Mouse (Mus musculus) MEL (cell line): ENCODE data around the gene Gdf5. TPM values are rescaled to one million over a fixed set of nuclear protein-coding genes. Genes with fewer than 3 reads are reported as not detected.

Source experiments
- DNase-seq: peaks from one replicate; pipeline ENCODE4 v3.0.0; 2011; ENCODE audit warnings: low read depth, low spot score
- H3K27ac ChIP-seq: 2 replicates; pipeline ENCODE4 v1.5.1; 2012; ENCODE audit warnings: low read depth, mild to moderate bottlenecking, control low read depth, low read length, moderate library complexity; ENCODE audit not compliant: control insufficient read depth
- H3K27me3 ChIP-seq, 2 experiments: fragments of 150-350 bp in 1 of 2; sonication (generic) in 1 of 2; 2 replicates each; pipeline ENCODE4 v1.6.1; 2012; ENCODE audit warnings: low read length in 2 of 2, mild to moderate bottlenecking in 2 of 2, improper control_type of control experiment in 1 of 2, moderate library complexity in 1 of 2; ENCODE audit not compliant: insufficient read depth in 2 of 2, control insufficient read depth in 1 of 2
- H3K36me3 ChIP-seq, 2 experiments: 2 replicates each; pipeline ENCODE4 v1.6.1; 2012 to 2014; ENCODE audit warnings: low read length in 2 of 2, improper control_type of control experiment in 1 of 2, inconsistent platforms in 1 of 2, mild to moderate bottlenecking in 1 of 2; ENCODE audit not compliant: insufficient read depth in 2 of 2, control insufficient read depth in 1 of 2
- H3K4me1 ChIP-seq, 2 experiments: fragments of 150-350 bp in 1 of 2; sonication (generic) in 1 of 2; 2 replicates each; pipeline ENCODE4 v1.6.1; 2012; ENCODE audit warnings: low read length in 2 of 2, improper control_type of control experiment in 1 of 2, mild to moderate bottlenecking in 1 of 2; ENCODE audit not compliant: insufficient read depth in 2 of 2, control insufficient read depth in 1 of 2
- H3K4me3 ChIP-seq, 2 experiments: fragments of 150-350 bp in 1 of 2; sonication (generic) in 1 of 2; 2 replicates each; pipeline ENCODE4 v1.5.1; 2012; ENCODE audit warnings: low read depth in 2 of 2, low read length in 2 of 2, mild to moderate bottlenecking in 2 of 2, moderate library complexity in 2 of 2, control low read depth in 1 of 2, improper control_type of control experiment in 1 of 2; ENCODE audit not compliant: control insufficient read depth in 1 of 2, insufficient read depth in 1 of 2
- H3K79me2 ChIP-seq: 2 replicates; pipeline ENCODE4 v1.6.1; 2012; ENCODE audit warnings: mild to moderate bottlenecking, low read length, moderate library complexity; ENCODE audit not compliant: control insufficient read depth, poor library complexity, insufficient read depth
- H3K9ac ChIP-seq: 2 replicates; pipeline ENCODE4 v1.6.1; 2012; ENCODE audit warnings: low read depth, mild to moderate bottlenecking, control low read depth, low read length, moderate library complexity; ENCODE audit not compliant: control insufficient read depth, poor library complexity, severe bottlenecking
- H3K9me3 ChIP-seq: fragments of 150-350 bp; sonication (generic); replicated peaks from 2 replicates; pipeline ENCODE4 v1.6.1; 2012; ENCODE audit warnings: mild to moderate bottlenecking, low read length, improper control_type of control experiment, moderate library complexity; ENCODE audit not compliant: insufficient read depth
- BHLHE40 ChIP-seq: IDR thresholded peaks from 2 replicates; pipeline ENCODE4 v1.6.1; 2012; ENCODE audit warnings: low read depth, mild to moderate bottlenecking, inconsistent platforms, low read length, improper control_type of control experiment, borderline replicate concordance
- CHD1 ChIP-seq: IDR thresholded peaks from 2 replicates; pipeline ENCODE4 v1.6.1; 2012; ENCODE audit warnings: low read depth, mild to moderate bottlenecking, inconsistent platforms, low read length, improper control_type of control experiment
- CHD2 ChIP-seq: IDR thresholded peaks from 2 replicates; pipeline ENCODE4 v1.6.1; 2011; ENCODE audit warnings: low read length, improper control_type of control experiment
- CTCF ChIP-seq, 3 experiments: IDR thresholded peaks in 2 of 3; conservative IDR thresholded peaks in 1 of 3; 2 replicates each; pipeline ENCODE4 v1.5.1; 2011 to 2012; ENCODE audit warnings: low read length in 3 of 3, low read depth in 2 of 3, mild to moderate bottlenecking in 2 of 3, improper control_type of control experiment in 1 of 3, inconsistent platforms in 1 of 3, mixed read lengths in 1 of 3, moderate library complexity in 1 of 3; ENCODE audit not compliant: control insufficient read depth in 1 of 3, insufficient read depth in 1 of 3, poor library complexity in 1 of 3, severe bottlenecking in 1 of 3
- EP300 ChIP-seq, 2 experiments: IDR thresholded peaks; 2 replicates each; pipeline ENCODE4 v1.6.1; 2011; ENCODE audit warnings: improper control_type of control experiment in 2 of 2, low read length in 2 of 2, low read depth in 1 of 2, mild to moderate bottlenecking in 1 of 2
- ETS1 ChIP-seq: IDR thresholded peaks from 2 replicates; pipeline ENCODE4 v1.6.1; 2012; ENCODE audit warnings: low read depth, mild to moderate bottlenecking, inconsistent platforms, low read length, improper control_type of control experiment, moderate library complexity
- GABPA ChIP-seq: IDR thresholded peaks from 2 replicates; pipeline ENCODE4 v1.6.1; 2012; ENCODE audit warnings: low read depth, mild to moderate bottlenecking, inconsistent platforms, low read length, improper control_type of control experiment, moderate library complexity
- GATA1 ChIP-seq: IDR thresholded peaks from 2 replicates; pipeline ENCODE4 v1.6.1; 2011; ENCODE audit warnings: low read depth, low read length, improper control_type of control experiment
- HCFC1 ChIP-seq: IDR thresholded peaks from 2 replicates; pipeline ENCODE4 v1.6.1; 2012; ENCODE audit warnings: low read depth, mild to moderate bottlenecking, inconsistent platforms, low read length, improper control_type of control experiment, moderate library complexity
- JUND ChIP-seq: IDR thresholded peaks from 2 replicates; pipeline ENCODE4 v1.6.1; 2011; ENCODE audit warnings: low read depth, mild to moderate bottlenecking, improper control_type of control experiment, low read length
- KAT2A ChIP-seq: conservative IDR thresholded peaks from 2 replicates; pipeline ENCODE4 v1.6.1; 2012; ENCODE audit warnings: low read depth, low read length, improper control_type of control experiment, inconsistent platforms
- MAFK ChIP-seq: IDR thresholded peaks from 2 replicates; pipeline ENCODE4 v1.6.1; 2011; ENCODE audit warnings: low read depth, mild to moderate bottlenecking, low read length, improper control_type of control experiment, borderline replicate concordance
- MAX ChIP-seq: IDR thresholded peaks from 2 replicates; pipeline ENCODE4 v1.6.1; 2011; ENCODE audit warnings: low read length, improper control_type of control experiment
- MAZ ChIP-seq: IDR thresholded peaks from 2 replicates; pipeline ENCODE4 v1.6.1; 2012; ENCODE audit warnings: low read depth, mild to moderate bottlenecking, inconsistent platforms, low read length, improper control_type of control experiment
- MXI1 ChIP-seq: IDR thresholded peaks from 2 replicates; pipeline ENCODE4 v1.6.1; 2011; ENCODE audit warnings: mild to moderate bottlenecking, low read depth, low read length, improper control_type of control experiment
- NELFE ChIP-seq: IDR thresholded peaks from 2 replicates; pipeline ENCODE4 v1.6.1; 2011; ENCODE audit warnings: low read depth, low read length, improper control_type of control experiment
- NRF1 ChIP-seq: IDR thresholded peaks from 2 replicates; pipeline ENCODE4 v1.6.1; 2014; ENCODE audit warnings: low read depth, mild to moderate bottlenecking, inconsistent platforms, low read length, improper control_type of control experiment, moderate library complexity; ENCODE audit not compliant: poor library complexity, insufficient read depth, severe bottlenecking
- POLR2A ChIP-seq, 2 experiments: IDR thresholded peaks; 2 replicates each; pipeline ENCODE4 v1.6.1; 2011 to 2012; ENCODE audit warnings: low read length in 2 of 2, mild to moderate bottlenecking in 2 of 2, control low read depth in 1 of 2, improper control_type of control experiment in 1 of 2, low read depth in 1 of 2, moderate library complexity in 1 of 2; ENCODE audit not compliant: control insufficient read depth in 1 of 2, insufficient read depth in 1 of 2, poor library complexity in 1 of 2
- POLR2AphosphoS2 ChIP-seq: IDR thresholded peaks from 2 replicates; pipeline ENCODE4 v1.6.1; 2011; ENCODE audit warnings: low read length, improper control_type of control experiment
- RAD21 ChIP-seq: IDR thresholded peaks from 2 replicates; pipeline ENCODE4 v1.6.1; 2011; ENCODE audit warnings: mild to moderate bottlenecking, low read depth, low read length, improper control_type of control experiment
- RCOR1 ChIP-seq: IDR thresholded peaks from 2 replicates; pipeline ENCODE4 v1.6.1; 2012; ENCODE audit warnings: low read depth, mild to moderate bottlenecking, inconsistent platforms, low read length, improper control_type of control experiment
- SIN3A ChIP-seq: IDR thresholded peaks from 2 replicates; pipeline ENCODE4 v1.6.1; 2012; ENCODE audit warnings: low read length, improper control_type of control experiment, inconsistent platforms
- SMC3 ChIP-seq: IDR thresholded peaks from 2 replicates; pipeline ENCODE4 v1.6.1; 2011; ENCODE audit warnings: low read depth, low read length, improper control_type of control experiment
- TAL1 ChIP-seq: IDR thresholded peaks from 2 replicates; pipeline ENCODE4 v1.6.1; 2012; ENCODE audit warnings: mild to moderate bottlenecking, inconsistent platforms, low read length, moderate library complexity, mixed read lengths
- TBP ChIP-seq: IDR thresholded peaks from 2 replicates; pipeline ENCODE4 v1.8.0; 2011; ENCODE audit warnings: low read depth, low read length, improper control_type of control experiment
- TCF12 ChIP-seq: IDR thresholded peaks from 2 replicates; pipeline ENCODE4 v1.6.1; 2014; ENCODE audit warnings: low read depth, mild to moderate bottlenecking, inconsistent platforms, low read length, improper control_type of control experiment, moderate library complexity
- USF1 ChIP-seq: IDR thresholded peaks from 2 replicates; pipeline ENCODE4 v1.6.1; 2014; ENCODE audit warnings: low read depth, mild to moderate bottlenecking, inconsistent platforms, low read length, improper control_type of control experiment, moderate library complexity
- USF2 ChIP-seq, 2 experiments: IDR thresholded peaks; 2 replicates each; pipeline ENCODE4 v1.6.1; 2011 to 2012; ENCODE audit warnings: improper control_type of control experiment in 2 of 2, low read length in 2 of 2, borderline replicate concordance in 1 of 2, inconsistent platforms in 1 of 2, low read depth in 1 of 2, mild to moderate bottlenecking in 1 of 2; ENCODE audit not compliant: insufficient read depth in 1 of 2
- ZC3H11A ChIP-seq: IDR thresholded peaks from 2 replicates; pipeline ENCODE4 v1.6.1; 2012; ENCODE audit warnings: low read depth, mild to moderate bottlenecking, inconsistent platforms, low read length, improper control_type of control experiment
- ZKSCAN1 ChIP-seq: IDR thresholded peaks from 2 replicates; pipeline ENCODE4 v1.6.1; 2012; ENCODE audit warnings: low read depth, mild to moderate bottlenecking, inconsistent platforms, low read length, improper control_type of control experiment, moderate library complexity
- ZMIZ1 ChIP-seq: IDR thresholded peaks from 2 replicates; pipeline ENCODE4 v1.6.1; 2012; ENCODE audit warnings: low read depth, mild to moderate bottlenecking, inconsistent platforms, low read length, improper control_type of control experiment, moderate library complexity
- polyA plus RNA-seq, 2 experiments: library from polyadenylated mRNA; stranded (reverse) in 1 of 2; unstranded in 1 of 2; fragments of >175 nt in 1 of 2; fragments of >200 nt in 1 of 2; gene quantifications; 2 replicates each; pipeline versions ENCODE4 v1.2.1 to v1.2.4; 2012; ENCODE audit warnings: low replicate concordance in 2 of 2, low read depth in 1 of 2; ENCODE audit not compliant: insufficient read length in 2 of 2, insufficient read depth in 1 of 2, missing spikeins in 1 of 2
- total RNA-seq: library from RNA; depleted of rRNA; stranded (reverse); fragments of 300-350 nt; gene quantifications from 2 replicates; pipeline ENCODE4 v1.2.3, GENCODE M21; 2012

Gdf5 gene
- total and polyA plus RNA-seq, 3 experiments: 0.06 TPM; not detected in 2

DNA sequence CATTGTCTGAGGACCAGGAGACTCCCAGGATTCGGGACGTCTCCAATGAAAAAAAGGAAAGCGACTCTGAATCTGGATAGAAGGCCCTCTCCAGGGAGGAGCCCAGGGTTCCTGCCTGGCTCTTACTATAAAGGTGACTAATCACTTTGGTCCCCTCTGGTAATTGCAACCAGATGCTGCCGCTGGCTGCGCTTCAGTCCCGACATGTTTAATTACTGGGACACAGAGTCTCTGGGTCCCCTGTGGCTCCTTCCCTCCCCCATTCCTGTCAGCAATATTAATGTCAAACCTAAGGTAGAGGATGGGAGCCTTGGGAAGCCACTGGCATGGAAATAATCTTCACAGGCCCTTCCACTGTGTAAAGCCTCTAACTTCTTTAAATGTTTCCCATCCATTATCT, 4.2 kb upstream of the Gdf5 start:
- no peak overlapping the region for H3K9ac ChIP-seq
- no peaks in the 10 kb centered on the region for H3K27me3 ChIP-seq
- H3K36me3 ChIP-seq: peaks cover 0 to 20% of the 10 kb centered on the region in 2 experiments; a peak in 2 of 4 replicates
- H3K4me1 ChIP-seq: peaks cover 9 to 20% of the 10 kb centered on the region in 2 experiments
- H3K9me3 ChIP-seq: no peaks in the 10 kb centered on the region
- no peak for DNase-seq
- TF ChIP-seq CHD2: no peak
- no peak for TF ChIP-seq POLR2A (IDR thresholded peaks at IDR 0.05; ENCODE audit: control insufficient read depth in 1 of 2, insufficient read depth in 1 of 2, low read depth in 1 of 2, low read length in 2 of 2, poor library complexity in 1 of 2)
- TF ChIP-seq NELFE: no peak
- TF ChIP-seq EP300 (IDR thresholded peaks at IDR 0.05; ENCODE audit: low read depth in 1 of 2, low read length in 2 of 2): no peak
- no peak for TF ChIP-seq TCF12
- no peak for TF ChIP-seq SMC3
- TF ChIP-seq, all 39 proteins: peak for 0
- Histone ChIP-seq H3K27ac (no peak overlapping the region), H3K4me3 (no peak overlapping the region), H3K79me2 (no peaks in the 10 kb centered on the region; the same call in 1 of the 2 replicates)

DNA sequence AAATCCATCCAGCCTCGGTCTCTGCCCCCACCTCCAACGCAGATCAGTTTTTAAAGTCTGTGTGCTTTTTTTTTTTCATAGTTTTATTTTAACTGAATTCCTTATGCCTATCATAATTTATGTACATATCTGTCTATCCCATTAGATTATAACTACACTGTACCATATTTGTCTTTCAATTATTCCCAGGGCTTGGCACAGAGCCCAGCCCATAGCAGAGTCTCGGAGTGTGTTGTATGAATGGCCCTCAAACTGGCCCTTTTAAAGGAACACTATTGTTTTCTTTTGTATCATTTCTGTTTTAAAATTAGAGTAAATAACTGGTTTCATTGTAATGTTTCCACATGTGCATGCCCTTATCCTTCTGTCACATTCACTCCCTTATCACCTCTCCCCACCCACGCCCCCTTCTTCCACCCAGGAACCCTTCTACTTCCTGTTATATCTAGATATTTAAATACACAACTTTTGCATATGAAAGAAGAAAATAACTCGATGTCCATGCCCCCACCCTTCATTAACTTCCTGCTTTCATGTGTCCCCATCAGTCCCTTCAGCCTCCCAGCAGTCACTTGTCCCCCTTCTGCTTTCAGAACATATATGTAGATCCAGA, 2.3 kb upstream of the Gdf5 start:
- H3K27ac ChIP-seq: peak overlapping the region; percentile 89
- peaks cover 9 to 20% of the 10 kb centered on the region in 2 experiments for H3K4me1 ChIP-seq
- peak; percentile 91 for DNase-seq
- H3K9me3 ChIP-seq: no peaks in the 10 kb centered on the region
- peaks cover 0 to 20% of the 10 kb centered on the region in 2 experiments; a peak in 2 of 4 replicates for H3K36me3 ChIP-seq
- no peaks in the 10 kb centered on the region; the same call in 1 of the 2 replicates for H3K79me2 ChIP-seq
- H3K27me3 ChIP-seq: no peaks in the 10 kb centered on the region
- H3K4me3 ChIP-seq: peak overlapping the region; percentile 30 to 36
- peak overlapping the region; percentile 60 for H3K9ac ChIP-seq
- TF ChIP-seq SIN3A: peak; percentile 97
- no peak for TF ChIP-seq ZMIZ1
- TF ChIP-seq USF2 (IDR thresholded peaks at IDR 0.05; ENCODE audit: borderline replicate concordance in 1 of 2, insufficient read depth in 1 of 2, low read depth in 1 of 2, low read length in 2 of 2): no peak
- no peak for TF ChIP-seq ZKSCAN1
- no peak for TF ChIP-seq USF1
- no peak for TF ChIP-seq SMC3
- peak; percentile 83 for TF ChIP-seq MAZ
- no peak for TF ChIP-seq NRF1
- peak; percentile 76; the same call in 1 of the 2 replicates for TF ChIP-seq BHLHE40
- no peak for TF ChIP-seq GABPA
- no peak for TF ChIP-seq RCOR1
- no peak for TF ChIP-seq MAFK
- TF ChIP-seq ZC3H11A: no peak
- no peak for TF ChIP-seq NELFE
- TF ChIP-seq CHD2: no peak
- peak; percentile 93 for TF ChIP-seq GATA1
- TF ChIP-seq CHD1: no peak
- TF ChIP-seq JUND: no peak
- TF ChIP-seq KAT2A: no peak
- peak; percentile 79 for TF ChIP-seq TCF12
- peak; percentile 70 for TF ChIP-seq TAL1
- no peak for TF ChIP-seq POLR2AphosphoS2
- 0 out of 2 replicates have a peak, but pooled peaks have one; percentile 72 for TF ChIP-seq MAX
- TF ChIP-seq ETS1: peak; percentile 91
- peak; percentile 49; the same call in 1 of the 2 replicates for TF ChIP-seq HCFC1
- no peak for TF ChIP-seq TBP
- TF ChIP-seq MXI1: peak; percentile 96
- TF ChIP-seq RAD21: no peak
- no peak for TF ChIP-seq CTCF (IDR thresholded peaks at IDR 0.05 in 2 of 3, conservative IDR thresholded peaks at IDR 0.05 in 1 of 3; ENCODE audit: control insufficient read depth in 1 of 3, insufficient read depth in 1 of 3, low read depth in 2 of 3, low read length in 3 of 3, poor library complexity in 1 of 3, severe bottlenecking in 1 of 3)
